Mouse (Mus musculus) neural tube, embryonic 14.5 days (tissue): ENCODE measurements around the gene Slc16a10. TPM values are rescaled to one million over a fixed set of nuclear protein-coding genes. Genes with fewer than 3 reads are reported as not detected.
"Not testable (repeated sequence)": the region's sequence is repeated elsewhere in the genome, so short reads cannot be mapped to it uniquely, and the experiment has no call there.

Source experiments
- ATAC-seq: fragments of 200-750 bp; cut with Nextera tagmentation; 2 replicates; pipeline ENCODE4 v1.8.0; 2017; ENCODE audit warnings: low read depth, mild to moderate bottlenecking, moderate TSS enrichment, moderate library complexity
- H3K27ac ChIP-seq: fragments of 300-500 bp; sonication (generic); 2 replicates; pipeline ENCODE4 v1.5.1; 2014; ENCODE audit warnings: low read depth, mild to moderate bottlenecking, control low read depth, low read length, moderate library complexity, mixed read lengths
- H3K27me3 ChIP-seq: fragments of 300-500 bp; sonication (generic); 2 replicates; pipeline ENCODE4 v1.6.1; 2014; ENCODE audit warnings: low read length; ENCODE audit not compliant: control insufficient read depth, insufficient read depth
- H3K36me3 ChIP-seq: fragments of 300-500 bp; sonication (generic); 2 replicates; pipeline ENCODE4 v1.6.1; 2014; ENCODE audit warnings: low read length, mixed read lengths; ENCODE audit not compliant: control insufficient read depth, insufficient read depth
- H3K4me1 ChIP-seq: fragments of 300-500 bp; sonication (generic); 2 replicates; pipeline ENCODE4 v1.6.1; 2014; ENCODE audit warnings: low read length; ENCODE audit not compliant: control insufficient read depth, insufficient read depth
- H3K4me2 ChIP-seq: fragments of 300-500 bp; sonication (generic); 2 replicates; pipeline ENCODE4 v1.6.1; 2014; ENCODE audit warnings: mild to moderate bottlenecking, low read depth, low read length, control low read depth
- H3K4me3 ChIP-seq: fragments of 300-500 bp; sonication (generic); 2 replicates; pipeline ENCODE4 v1.5.1; 2014; ENCODE audit warnings: low read depth, low read length, control low read depth, mixed read lengths
- H3K9ac ChIP-seq: fragments of 300-500 bp; sonication (generic); replicated peaks from 2 replicates; pipeline ENCODE4 v1.6.1; 2014; ENCODE audit warnings: low read depth, mild to moderate bottlenecking, control low read depth, low read length, mixed read lengths
- H3K9me3 ChIP-seq: fragments of 300-500 bp; sonication (generic); 2 replicates; pipeline ENCODE4 v1.6.1; 2016; ENCODE audit warnings: low read length; ENCODE audit not compliant: control insufficient read depth
- WGBS: fragments of 180-500 bp; shearing (Covaris S2); extraction: QIAGEN DNeasy Blood & Tissue Kit; methylation state at CpG from one replicate; pipeline ENCODE4 v1.1.7; 2014; 5-methylcytosine and 5-hydroxymethylcytosine counted together
- polyA plus RNA-seq: library from polyadenylated mRNA; unstranded; fragments of >200 nt; fragmentation: Nextera tagmentation; extraction: Ambion mirVana; gene quantifications from 2 replicates; pipeline ENCODE4 v1.2.1, GENCODE M21; 2014

Slc16a10 gene
- polyA plus RNA-seq, 1 experiment from 2014 or later, result 1.9 TPM

DNA sequence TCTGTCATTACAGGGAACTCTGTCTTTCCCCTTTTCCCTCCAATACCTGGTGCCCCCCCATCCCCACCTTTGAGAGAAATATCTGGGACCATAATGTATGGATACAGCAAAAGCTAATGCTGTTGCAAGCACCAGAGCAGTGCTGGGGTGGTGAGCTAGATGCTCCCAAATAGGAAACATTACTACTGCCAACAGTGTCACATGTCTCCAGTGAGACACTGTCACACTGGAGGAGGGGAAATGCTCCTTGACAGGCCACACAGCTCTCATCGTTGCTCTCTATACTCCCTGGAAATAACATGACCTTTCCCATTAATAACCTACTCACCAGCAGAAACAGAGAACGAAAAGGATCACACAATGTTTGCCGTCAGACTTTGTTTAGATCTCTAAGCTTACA is 122.6 kb downstream of the Slc16a10 start:
- H3K27ac ChIP-seq, result no peak overlapping the region
- no peak for ATAC-seq
- WGBS, result 82% methylated on average over 3 of the region's 3 CpGs
- 0 out of 2 replicates have a peak, but pooled peaks cover 2% of the 10 kb centered on the region for H3K4me1 ChIP-seq
- no peak overlapping the region for H3K4me3 ChIP-seq
- H3K36me3 ChIP-seq, result no peaks in the 10 kb centered on the region
- H3K9ac ChIP-seq, result no peak overlapping the region
- no peak overlapping the region for H3K4me2 ChIP-seq
- H3K9me3 ChIP-seq, result no peaks in the 10 kb centered on the region
- no peaks in the 10 kb centered on the region for H3K27me3 ChIP-seq

DNA sequence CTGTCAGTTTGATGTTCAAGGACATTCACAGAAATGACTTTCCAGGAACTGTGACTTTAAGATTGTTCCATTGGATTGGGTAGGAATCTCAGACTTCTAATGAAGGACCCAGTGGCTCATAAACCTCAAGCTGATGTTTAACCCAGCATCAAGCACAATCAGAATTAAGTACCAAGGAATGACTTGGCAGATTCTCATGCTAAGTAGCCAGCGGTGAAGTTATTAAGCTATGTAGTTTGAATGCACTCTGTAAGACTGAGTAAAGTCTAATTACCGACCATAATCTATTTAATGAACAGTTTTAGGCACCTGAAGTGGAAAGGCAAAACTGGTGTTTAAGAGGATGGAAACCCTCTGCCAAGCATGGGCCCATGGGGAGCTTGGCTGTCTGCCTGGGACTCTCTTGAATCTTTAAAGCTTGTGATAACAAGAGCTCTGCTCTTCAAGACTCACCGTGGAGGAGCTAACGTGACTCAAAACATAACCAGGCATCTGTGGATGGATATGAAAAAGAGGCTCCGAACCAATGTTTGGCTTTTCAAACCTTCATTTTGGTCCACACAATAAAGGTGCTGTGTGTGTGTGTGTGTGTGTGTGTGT is 123.7 kb downstream of the Slc16a10 start:
- no peak overlapping the region for H3K4me2 ChIP-seq
- no peaks in the 10 kb centered on the region for H3K4me1 ChIP-seq
- no peaks in the 10 kb centered on the region for H3K9me3 ChIP-seq
- H3K27ac ChIP-seq, result no peak overlapping the region
- WGBS, result 79% methylated on average over 5 of the region's 5 CpGs
- no peak overlapping the region for H3K4me3 ChIP-seq
- H3K27me3 ChIP-seq, result no peaks in the 10 kb centered on the region
- no peak for ATAC-seq
- no peak overlapping the region for H3K9ac ChIP-seq
- H3K36me3 ChIP-seq, result no peaks in the 10 kb centered on the region

DNA sequence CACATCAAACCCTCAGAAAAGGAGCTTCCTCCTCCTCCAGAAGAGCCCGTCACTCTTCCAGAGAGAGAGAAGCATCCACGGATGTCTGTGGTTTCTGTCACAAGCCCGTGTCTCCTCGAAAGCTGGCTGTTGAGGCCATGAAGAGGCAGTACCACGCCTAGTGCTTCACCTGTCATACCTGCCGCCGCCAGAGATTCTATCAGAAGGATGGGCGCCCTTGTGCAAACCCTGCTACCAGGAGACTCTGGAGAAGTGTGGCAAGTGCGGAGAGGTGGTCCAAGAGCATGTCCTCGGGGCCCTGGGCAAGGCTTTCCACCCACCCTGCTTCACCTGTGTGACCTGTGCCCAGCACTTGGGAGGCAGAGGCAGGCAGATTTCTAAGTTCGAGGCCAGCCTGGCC is 132.5 kb downstream of the Slc16a10 start:
- Histone ChIP-seq H3K4me1 (no peaks in the 10 kb centered on the region), H3K36me3 (no peaks in the 10 kb centered on the region), H3K9me3 (no peaks in the 10 kb centered on the region), H3K9ac (no peak overlapping the region), H3K27me3 (no peaks in the 10 kb centered on the region), H3K4me2 (no peak overlapping the region), H3K27ac (no peak overlapping the region), H3K4me3 (no peak overlapping the region)
- ATAC-seq, result no peak
- WGBS, result 91% methylated on average over 11 of the region's 11 CpGs

DNA sequence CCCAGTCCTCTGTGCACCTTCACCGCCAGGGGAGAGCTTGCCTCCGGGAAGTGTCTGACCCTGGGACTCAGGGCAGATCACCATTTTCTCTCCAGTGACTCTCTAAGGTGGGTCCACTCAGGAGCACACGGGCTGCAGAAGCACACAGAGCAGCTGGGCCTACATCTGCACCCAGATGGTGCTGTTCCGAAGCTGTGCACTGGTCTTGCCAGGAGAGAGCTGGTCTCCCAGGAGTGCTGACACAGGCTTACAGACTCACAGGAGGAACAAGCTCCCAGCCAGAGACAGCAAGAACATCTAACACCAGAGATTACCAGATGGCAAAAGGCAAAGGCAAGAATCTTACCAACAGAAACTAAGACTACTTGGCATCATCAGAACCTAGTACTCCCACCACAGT is 133.2 kb downstream of the Slc16a10 start:
- not testable (repeated sequence) for H3K4me2 ChIP-seq, H3K9ac ChIP-seq, H3K27ac ChIP-seq, H3K9me3 ChIP-seq, H3K27me3 ChIP-seq, ATAC-seq, H3K36me3 ChIP-seq, H3K4me1 ChIP-seq, H3K4me3 ChIP-seq
- 79% methylated on average over 4 of the region's 4 CpGs for WGBS

DNA sequence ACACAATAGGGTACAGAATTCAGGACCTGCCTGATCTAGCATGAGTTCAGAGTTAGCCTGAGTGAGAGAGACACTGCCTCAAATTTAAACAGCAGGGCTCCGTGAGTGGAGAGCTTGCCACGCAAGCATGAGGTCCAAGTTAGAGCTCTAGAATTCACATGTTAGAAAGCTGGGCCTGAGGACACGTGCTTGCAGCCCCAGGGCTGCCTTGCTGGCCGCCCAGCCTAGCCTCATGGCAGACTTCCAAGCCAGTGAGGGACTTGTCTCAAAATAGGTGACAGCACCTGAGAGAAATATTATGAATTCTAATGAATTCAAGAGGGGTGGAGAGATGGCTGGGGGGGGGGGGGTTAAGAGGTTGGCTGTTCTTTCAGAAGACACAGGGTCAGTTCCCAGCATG is 134.1 kb downstream of the Slc16a10 start:
- H3K36me3 ChIP-seq, result no peaks in the 10 kb centered on the region
- WGBS, result 87% methylated on average over 4 of the region's 4 CpGs
- H3K27ac ChIP-seq, result no peak overlapping the region
- H3K9me3 ChIP-seq, result no peaks in the 10 kb centered on the region
- no peaks in the 10 kb centered on the region for H3K27me3 ChIP-seq
- no peak for ATAC-seq
- no peak overlapping the region for H3K9ac ChIP-seq
- no peaks in the 10 kb centered on the region for H3K4me1 ChIP-seq
- H3K4me3 ChIP-seq, result no peak overlapping the region
- H3K4me2 ChIP-seq, result no peak overlapping the region

DNA sequence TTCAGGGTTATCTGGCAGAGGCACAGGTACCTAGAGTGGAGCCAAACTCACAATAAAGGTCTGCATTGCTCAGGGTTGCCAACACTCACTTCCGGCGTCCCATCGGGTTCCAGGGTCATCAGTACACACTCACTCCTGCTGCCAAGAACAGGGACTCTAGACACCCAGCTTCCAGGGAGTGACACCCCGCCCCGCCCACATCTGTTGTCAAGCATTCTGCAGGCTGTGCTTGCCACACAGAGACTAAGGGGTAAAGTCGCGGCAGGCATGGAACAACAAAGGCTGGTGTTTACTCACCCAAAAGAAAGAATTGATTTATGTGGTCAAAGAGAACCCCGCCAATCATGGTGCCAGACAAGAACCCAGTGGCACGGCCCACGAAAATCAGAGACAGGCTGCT is 135.1 kb downstream of the Slc16a10 start:
- ATAC-seq, result no peak
- no peak overlapping the region for H3K4me3 ChIP-seq
- H3K4me2 ChIP-seq, result no peak overlapping the region
- no peaks in the 10 kb centered on the region for H3K36me3 ChIP-seq
- H3K27ac ChIP-seq, result no peak overlapping the region
- no peak overlapping the region for H3K9ac ChIP-seq
- 50% methylated on average over 10 of the region's 10 CpGs for WGBS
- H3K9me3 ChIP-seq, result no peaks in the 10 kb centered on the region
- no peaks in the 10 kb centered on the region for H3K27me3 ChIP-seq
- no peaks in the 10 kb centered on the region for H3K4me1 ChIP-seq

DNA sequence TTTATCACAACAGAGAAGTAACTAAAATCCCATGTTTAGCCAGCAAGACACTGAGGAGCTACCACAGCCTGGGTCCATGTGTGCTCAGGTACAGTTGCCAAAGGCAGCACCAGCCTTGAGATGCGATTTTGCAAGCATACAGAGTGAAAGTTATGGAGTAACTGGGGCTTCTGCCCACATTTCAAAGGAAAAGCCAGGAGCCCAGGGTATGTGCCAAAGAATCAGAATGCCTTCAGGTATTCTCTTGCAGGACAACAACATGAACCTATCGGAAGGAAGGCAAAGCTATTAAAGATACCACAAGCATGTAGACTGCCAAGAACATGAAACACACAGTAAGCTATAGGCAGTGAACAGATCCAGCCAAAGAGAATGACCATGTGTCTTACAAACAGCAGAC is 141.3 kb downstream of the Slc16a10 start:
- H3K36me3 ChIP-seq, result no peaks in the 10 kb centered on the region
- H3K27ac ChIP-seq, result no peak overlapping the region
- no peak overlapping the region for H3K9ac ChIP-seq
- H3K27me3 ChIP-seq, result no peaks in the 10 kb centered on the region
- 95% methylated on average over 2 of the region's 2 CpGs for WGBS
- H3K4me2 ChIP-seq, result no peak overlapping the region
- H3K9me3 ChIP-seq, result no peaks in the 10 kb centered on the region
- no peaks in the 10 kb centered on the region for H3K4me1 ChIP-seq
- no peak for ATAC-seq
- no peak overlapping the region for H3K4me3 ChIP-seq

DNA sequence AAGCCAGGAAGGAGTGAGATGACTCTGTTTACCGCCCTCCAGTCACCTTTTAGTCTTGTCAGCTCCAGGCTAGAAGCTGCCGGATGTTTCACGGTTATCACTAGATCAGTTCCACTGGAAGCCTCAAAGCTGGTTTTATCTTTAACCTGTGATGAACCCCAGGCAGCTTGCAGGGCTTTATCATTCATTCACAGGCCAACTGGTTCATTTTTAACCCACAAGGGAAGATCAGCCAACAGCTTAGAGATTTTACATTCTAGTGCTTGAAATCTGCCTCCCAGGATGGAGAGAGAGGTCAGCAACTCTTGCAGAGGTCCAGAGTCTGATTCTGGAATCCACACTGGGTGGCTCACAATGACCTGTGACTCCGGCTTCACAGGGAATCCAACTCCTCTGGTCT is 150.9 kb downstream of the Slc16a10 start:
- no peak overlapping the region for H3K27ac ChIP-seq
- no peak overlapping the region for H3K9ac ChIP-seq
- ATAC-seq, result no peak
- 86% methylated on average over 4 of the region's 4 CpGs for WGBS
- H3K36me3 ChIP-seq, result no peaks in the 10 kb centered on the region
- no peak overlapping the region for H3K4me3 ChIP-seq
- H3K9me3 ChIP-seq, result no peaks in the 10 kb centered on the region
- H3K27me3 ChIP-seq, result no peaks in the 10 kb centered on the region
- H3K4me2 ChIP-seq, result no peak overlapping the region
- no peaks in the 10 kb centered on the region for H3K4me1 ChIP-seq

DNA sequence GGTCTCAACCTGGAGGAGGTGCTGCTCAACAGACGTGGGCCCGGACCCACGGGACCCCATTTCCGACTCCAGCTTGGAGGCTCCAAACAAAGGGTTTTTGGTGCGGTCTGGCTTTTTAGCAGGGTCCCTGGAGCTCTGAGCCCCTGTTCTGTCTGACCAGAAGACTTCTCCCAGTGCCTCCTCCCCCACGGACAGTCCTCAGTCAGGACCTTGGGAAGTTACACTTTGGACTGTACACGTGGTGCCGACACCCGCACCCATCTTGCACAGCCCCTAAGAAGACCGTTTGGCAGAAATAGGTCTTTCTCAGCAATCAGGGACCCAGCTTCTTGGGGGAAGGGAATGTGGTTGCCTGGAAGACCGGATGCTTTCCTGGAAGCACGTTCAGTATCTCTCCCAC is 155.6 kb downstream of the Slc16a10 start, which contains the start of gene Mfsd4b5:
Gene Mfsd4b5, minus strand, starts transcription at position 181 of the 400 bp plus-strand sequence.
- Histone ChIP-seq H3K9me3 (no peaks in the 10 kb centered on the region), H3K27me3 (no peaks in the 10 kb centered on the region), H3K27ac (no peak within 1 kb of the TSS), H3K4me2 (no peak within 1 kb of the TSS), H3K4me3 (no peak within 1 kb of the TSS), H3K4me1 (no peaks in the 10 kb centered on the region), H3K36me3 (no peaks in the 10 kb centered on the region), H3K9ac (no peak within 1 kb of the TSS)
- WGBS, result 93% methylated on average over 12 of the region's 12 CpGs
- ATAC-seq, result no peak
